Mouse (Mus musculus) lung, adult 2 months (tissue): ENCODE results near the gene Lmntd1.

Experiments
- CTCF ChIP-seq: fragments of 200-500 bp; IDR thresholded peaks from 2 replicates; pipeline ENCODE4 v1.5.1; 2011; ENCODE audit warnings: mild to moderate bottlenecking, low read length, control low read depth; ENCODE audit not compliant: insufficient read depth
- POLR2A ChIP-seq: fragments of 200-500 bp; IDR thresholded peaks from 2 replicates; pipeline ENCODE4 v1.6.1; 2011; ENCODE audit warnings: low read depth, mild to moderate bottlenecking, control low read depth, low read length, borderline replicate concordance; ENCODE audit errors: extremely low read depth

DNA sequence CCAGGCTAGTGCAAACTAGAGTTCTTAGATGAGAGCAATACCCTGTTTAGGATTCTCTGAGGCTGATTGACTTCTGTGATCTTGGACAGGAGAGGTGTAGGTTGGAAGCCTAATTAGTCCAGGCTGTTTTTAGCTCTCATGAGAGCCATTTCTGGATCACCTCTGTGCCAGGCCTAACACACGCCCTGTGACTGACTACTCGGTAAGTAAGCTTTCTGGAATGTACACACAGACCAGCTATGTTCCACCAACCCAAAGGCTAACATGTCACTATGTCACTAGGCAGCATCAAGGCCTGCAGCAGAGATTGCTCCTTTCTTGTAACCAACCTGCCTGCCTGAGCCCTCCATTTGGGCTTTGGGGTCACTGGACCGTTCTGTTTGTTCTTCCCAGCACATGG is 243.8 kb downstream of the Lmntd1 start:
- TF ChIP-seq POLR2A: no peak
- no peak for TF ChIP-seq CTCF
